Mouse (Mus musculus): ENCODE results near the gene Ssbp4. TPM values are rescaled to one million over a fixed set of nuclear protein-coding genes. Genes with fewer than 3 reads are reported as not detected.

The Ssbp4 gene
- polyA plus RNA-seq, 1 experiment from 2014 or later, result 73.3 TPM

DNA sequence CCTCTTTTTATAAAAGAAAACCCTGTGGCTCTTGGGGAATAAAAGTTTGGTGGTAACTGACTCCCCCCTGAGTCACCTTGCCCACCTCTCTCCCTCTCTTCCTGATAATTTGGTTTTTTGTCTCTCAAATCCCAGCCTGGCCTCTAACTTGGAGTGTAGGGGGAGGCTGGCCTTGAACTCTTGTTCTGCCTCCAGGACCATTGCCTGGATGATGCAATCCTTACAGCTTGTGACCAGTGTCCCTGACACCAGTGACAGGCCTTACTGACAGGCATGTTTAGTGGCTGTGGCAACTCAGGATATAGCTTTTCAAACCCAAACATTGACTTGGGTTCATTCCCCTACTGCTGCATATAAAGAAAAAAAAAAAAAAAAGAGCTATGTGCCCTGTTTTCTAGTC is 38.1 kb upstream of the Ssbp4 start:
- Histone ChIP-seq H3K4me3 (no peak overlapping the region), H3K9me3 (replicated peaks) (no peaks in the 10 kb centered on the region), H3K27me3 (ENCODE audit: low read depth, poor library complexity, severe bottlenecking) (no peaks in the 10 kb centered on the region; the same call in 1 of the 2 replicates), H3K36me3 (peaks cover 34% of the 10 kb centered on the region), H3K27ac (replicated peaks) (peak overlapping the region; percentile 75), H3K4me1 (peaks cover 38% of the 10 kb centered on the region)
- DNase-seq (ENCODE audit: low spot score), result no peak

DNA sequence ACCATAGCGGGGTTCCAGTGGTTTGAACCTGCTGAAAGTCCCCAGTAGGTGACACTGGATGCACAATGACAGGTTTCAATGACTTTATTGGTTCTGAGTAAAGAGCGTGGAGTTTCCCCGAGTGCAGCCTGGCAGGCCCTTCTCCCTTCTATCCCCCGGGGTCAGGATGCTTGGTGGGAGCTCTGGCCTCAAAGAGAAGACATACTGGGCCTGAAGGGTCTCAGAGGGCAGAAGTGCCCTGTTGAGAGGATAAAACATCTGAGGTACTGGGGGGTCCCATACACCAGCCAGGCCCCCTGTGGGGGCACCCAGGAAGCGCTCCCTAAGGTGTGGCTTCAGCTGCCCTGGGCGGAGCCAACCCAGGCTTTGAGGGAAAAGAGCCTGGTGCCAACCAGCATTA is 37.7 kb upstream of the Ssbp4 start:
- H3K27ac ChIP-seq (replicated peaks), result peak overlapping the region; percentile 59
- peaks cover 30% of the 10 kb centered on the region for H3K36me3 ChIP-seq
- H3K4me3 ChIP-seq, result no peak overlapping the region
- H3K9me3 ChIP-seq (replicated peaks), result no peaks in the 10 kb centered on the region
- WGBS, result 82% methylated on average over 6 of the region's 6 CpGs
- H3K27me3 ChIP-seq (ENCODE audit: low read depth, poor library complexity, severe bottlenecking), result no peaks in the 10 kb centered on the region; the same call in 1 of the 2 replicates
- DNase-seq (ENCODE audit: low spot score), result no peak
- H3K4me1 ChIP-seq, result peaks cover 38% of the 10 kb centered on the region

DNA sequence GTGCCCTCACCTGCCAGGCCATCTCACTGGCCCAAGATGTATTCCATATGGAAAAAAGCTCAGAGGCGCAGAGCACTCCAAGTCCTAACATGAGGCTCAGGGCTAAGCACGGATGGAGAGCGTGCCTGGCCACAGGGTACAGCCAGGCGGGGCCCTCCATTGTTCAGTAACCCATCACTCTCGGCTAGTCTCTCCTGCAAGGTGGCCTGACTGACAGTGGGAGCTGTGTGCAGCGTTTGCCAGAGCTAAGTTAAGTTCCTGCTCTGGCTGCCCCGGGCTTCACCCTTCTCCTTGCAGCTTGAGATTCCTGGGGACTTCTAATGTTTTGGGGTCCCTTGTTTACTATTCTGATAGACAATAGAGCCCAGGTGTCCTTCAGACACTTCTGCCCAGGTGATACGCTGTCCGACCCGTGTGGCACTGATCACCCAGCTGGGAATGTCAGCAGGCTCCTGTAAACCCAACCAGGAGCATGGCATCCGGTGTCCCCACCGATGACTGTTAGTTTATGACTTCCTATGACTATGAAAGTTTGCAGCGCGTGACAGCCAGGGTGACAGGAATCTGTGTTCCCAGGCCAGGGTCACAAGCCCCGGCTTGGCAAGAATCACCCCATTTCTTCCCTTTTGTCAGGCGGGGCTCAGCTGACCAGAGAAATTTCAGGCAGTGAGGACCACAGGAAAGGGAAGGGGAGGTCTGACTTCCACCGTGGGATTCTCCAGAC is 37.0 kb upstream of the Ssbp4 start:
- Histone ChIP-seq H3K27ac (replicated peaks) (peak overlapping the region; percentile 59), H3K36me3 (peaks cover 23% of the 10 kb centered on the region), H3K27me3 (ENCODE audit: low read depth, poor library complexity, severe bottlenecking) (no peaks in the 10 kb centered on the region; the same call in 1 of the 2 replicates), H3K4me1 (peaks cover 38% of the 10 kb centered on the region), H3K9me3 (replicated peaks) (no peaks in the 10 kb centered on the region), H3K4me3 (no peak overlapping the region)
- DNase-seq (ENCODE audit: low spot score), result no peak
- WGBS, result 65% methylated on average over 17 of the region's 17 CpGs

DNA sequence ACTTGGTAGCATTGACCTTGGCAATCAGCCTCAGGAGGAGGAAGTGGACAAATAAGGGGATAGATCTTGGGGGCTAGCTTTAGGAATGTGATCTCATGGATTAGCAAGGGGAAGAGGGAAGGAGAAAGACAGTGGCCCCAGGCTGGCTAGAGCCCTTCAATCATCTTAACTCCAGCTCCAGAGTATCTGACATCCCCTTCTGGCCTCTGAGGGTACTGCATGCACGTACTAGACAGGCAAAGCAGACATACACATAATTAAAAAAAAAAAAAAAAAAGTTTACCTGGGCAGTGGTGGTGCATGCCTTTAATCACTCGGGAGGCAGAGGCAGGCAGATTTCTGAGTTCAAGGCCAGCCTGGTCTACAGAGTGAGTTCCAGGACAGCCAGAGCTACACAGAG is 35.4 kb upstream of the Ssbp4 start:
- H3K36me3 ChIP-seq, result peaks cover 7% of the 10 kb centered on the region
- WGBS, result 79% methylated on average over 2 of the region's 2 CpGs
- peaks cover 33% of the 10 kb centered on the region for H3K4me1 ChIP-seq
- H3K27me3 ChIP-seq (ENCODE audit: low read depth, poor library complexity, severe bottlenecking), result no peaks in the 10 kb centered on the region; the same call in 1 of the 2 replicates
- no peak overlapping the region for H3K27ac ChIP-seq (replicated peaks)
- no peaks in the 10 kb centered on the region for H3K9me3 ChIP-seq (replicated peaks)
- DNase-seq (ENCODE audit: low spot score), result no peak
- H3K4me3 ChIP-seq, result no peak overlapping the region

DNA sequence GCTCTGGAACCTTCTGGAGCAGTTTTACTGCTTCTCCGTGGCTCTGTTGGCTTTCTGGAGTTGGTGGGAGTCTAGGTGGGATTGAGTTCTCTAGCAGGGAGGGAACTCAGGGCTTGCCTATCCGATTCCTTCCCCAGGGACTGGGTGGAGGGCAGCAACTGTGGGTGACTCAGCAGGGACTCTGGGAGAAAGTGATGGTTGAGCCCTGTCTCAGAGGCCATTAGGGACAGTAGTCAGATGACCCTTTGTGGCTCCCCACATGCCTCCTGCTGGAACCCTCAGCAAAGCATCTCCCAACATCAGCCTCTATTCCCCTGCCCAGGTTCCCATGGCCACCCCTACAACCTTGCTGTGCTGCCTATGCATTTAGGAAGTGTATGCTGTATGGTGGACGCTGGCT is 34.3 kb upstream of the Ssbp4 start:
- no peaks in the 10 kb centered on the region; the same call in 1 of the 2 replicates for H3K27me3 ChIP-seq (ENCODE audit: low read depth, poor library complexity, severe bottlenecking)
- H3K4me1 ChIP-seq, result peaks cover 26% of the 10 kb centered on the region
- H3K4me3 ChIP-seq, result no peak overlapping the region
- DNase-seq (ENCODE audit: low spot score), result no peak
- H3K9me3 ChIP-seq (replicated peaks), result no peaks in the 10 kb centered on the region
- H3K36me3 ChIP-seq, result no peaks in the 10 kb centered on the region
- 72% methylated on average over 3 of the region's 3 CpGs for WGBS
- H3K27ac ChIP-seq (replicated peaks), result no peak overlapping the region; the same call in 1 of the 2 replicates

DNA sequence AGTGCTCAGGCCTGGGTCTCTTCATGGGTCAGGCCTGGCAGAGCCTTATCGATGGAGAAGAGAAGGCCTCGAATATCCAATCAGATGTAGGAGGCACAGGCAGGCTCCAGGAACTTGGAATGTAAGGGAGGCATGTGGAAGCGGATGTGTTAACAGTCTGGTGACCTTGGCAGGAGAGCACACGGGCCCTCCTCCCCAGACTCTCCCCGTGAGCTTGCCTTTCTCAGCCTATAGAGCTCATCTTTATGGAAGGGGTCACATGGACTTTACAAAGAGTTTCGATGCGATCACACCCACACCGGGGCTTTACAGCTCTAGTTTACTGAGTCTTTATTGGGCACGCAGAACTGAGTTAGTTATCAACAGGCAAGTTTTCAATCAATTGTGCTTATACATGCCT is 30.1 kb upstream of the Ssbp4 start:
- Histone ChIP-seq H3K4me3 (no peak overlapping the region), H3K27me3 (ENCODE audit: low read depth, poor library complexity, severe bottlenecking) (0 out of 2 replicates have a peak, but pooled peaks cover 10% of the 10 kb centered on the region), H3K36me3 (no peaks in the 10 kb centered on the region), H3K27ac (replicated peaks) (no peak overlapping the region; the same call in 1 of the 2 replicates), H3K4me1 (peaks cover 16% of the 10 kb centered on the region), H3K9me3 (replicated peaks) (no peaks in the 10 kb centered on the region)
- no peak for DNase-seq (ENCODE audit: low spot score)
- 83% methylated on average over 9 of the region's 9 CpGs for WGBS

DNA sequence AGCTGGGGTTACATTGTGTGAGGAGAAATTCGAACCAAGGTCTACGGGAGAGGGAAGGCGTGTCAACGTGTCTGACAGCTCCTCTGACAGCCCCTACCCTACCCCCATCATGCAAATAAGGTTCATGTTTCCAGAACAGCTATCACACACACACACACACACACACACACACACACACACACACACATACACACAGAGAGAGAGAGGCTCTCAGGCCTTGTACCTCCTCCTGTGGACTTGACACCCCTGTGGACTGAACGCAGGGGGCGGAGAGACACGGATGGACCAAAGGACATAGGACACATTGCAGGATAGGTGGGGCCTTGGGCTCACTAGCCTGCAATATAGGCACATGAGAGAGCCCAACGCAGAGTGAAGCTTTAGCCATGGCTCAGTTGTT is 28.2 kb upstream of the Ssbp4 start:
- no peaks in the 10 kb centered on the region for H3K36me3 ChIP-seq
- peak overlapping the region; percentile 5; the same call in 1 of the 2 replicates for H3K27ac ChIP-seq (replicated peaks)
- no peak for DNase-seq (ENCODE audit: low spot score)
- no peaks in the 10 kb centered on the region for H3K9me3 ChIP-seq (replicated peaks)
- peaks cover 29% of the 10 kb centered on the region for H3K27me3 ChIP-seq (ENCODE audit: low read depth, poor library complexity, severe bottlenecking)
- peaks cover 23% of the 10 kb centered on the region for H3K4me1 ChIP-seq
- H3K4me3 ChIP-seq, result no peak overlapping the region
- WGBS, result 65% methylated on average over 8 of the region's 8 CpGs

DNA sequence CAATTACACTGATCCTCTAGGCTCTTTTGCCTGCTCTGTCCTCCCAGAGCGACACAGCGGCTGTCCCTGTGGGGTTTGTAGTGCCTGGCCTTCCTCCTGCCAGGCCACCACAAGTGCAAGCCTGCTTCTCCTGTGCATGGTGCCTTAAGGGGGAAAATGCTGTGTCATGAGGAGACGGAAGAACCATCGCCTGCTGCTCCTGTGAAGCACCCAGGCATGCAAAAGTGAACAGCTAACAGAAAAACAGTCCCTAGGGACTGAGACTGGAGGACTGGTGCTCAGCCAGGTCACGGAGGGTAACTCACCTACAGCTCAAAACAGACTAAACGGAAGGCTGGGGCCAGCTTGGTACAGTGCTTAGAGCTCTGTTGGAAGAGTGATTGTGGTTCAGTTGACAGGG is 26.9 kb upstream of the Ssbp4 start:
- H3K27ac ChIP-seq (replicated peaks), result peak overlapping the region; percentile 34; the same call in 1 of the 2 replicates
- no peaks in the 10 kb centered on the region for H3K9me3 ChIP-seq (replicated peaks)
- H3K4me1 ChIP-seq, result peaks cover 36% of the 10 kb centered on the region
- DNase-seq (ENCODE audit: low spot score), result no peak
- 77% methylated on average over 6 of the region's 6 CpGs for WGBS
- H3K27me3 ChIP-seq (ENCODE audit: low read depth, poor library complexity, severe bottlenecking), result peaks cover 42% of the 10 kb centered on the region
- no peak overlapping the region for H3K4me3 ChIP-seq
- H3K36me3 ChIP-seq, result no peaks in the 10 kb centered on the region

DNA sequence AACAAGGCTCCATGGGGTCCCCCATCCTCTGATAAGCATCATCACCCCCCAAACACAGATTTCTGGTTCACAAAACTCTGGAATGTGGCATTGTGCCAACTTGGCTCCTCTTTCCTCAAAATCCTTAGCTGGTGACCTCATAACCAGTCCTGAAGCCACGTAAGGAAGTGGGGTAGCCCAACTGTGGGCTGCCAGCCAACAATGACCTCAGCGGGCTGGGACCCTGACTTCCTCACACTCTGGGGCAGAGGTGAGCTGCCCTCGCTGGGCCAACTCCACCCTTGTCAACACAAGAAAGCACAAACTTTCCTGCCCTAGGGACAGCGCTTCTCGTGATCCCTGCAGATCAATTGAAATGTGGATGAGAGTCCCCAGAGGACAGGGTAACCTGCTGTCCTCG is 25.4 kb upstream of the Ssbp4 start:
- peaks cover 46% of the 10 kb centered on the region for H3K27me3 ChIP-seq (ENCODE audit: low read depth, poor library complexity, severe bottlenecking)
- whole genome bisulfite sequencing, result 69% methylated on average over 6 of the region's 6 CpGs
- H3K27ac ChIP-seq (replicated peaks), result no peak overlapping the region
- H3K4me3 ChIP-seq, result no peak overlapping the region
- H3K9me3 ChIP-seq (replicated peaks), result no peaks in the 10 kb centered on the region
- H3K4me1 ChIP-seq, result peaks cover 51% of the 10 kb centered on the region
- no peak for DNase-seq (ENCODE audit: low spot score)
- no peaks in the 10 kb centered on the region for H3K36me3 ChIP-seq

DNA sequence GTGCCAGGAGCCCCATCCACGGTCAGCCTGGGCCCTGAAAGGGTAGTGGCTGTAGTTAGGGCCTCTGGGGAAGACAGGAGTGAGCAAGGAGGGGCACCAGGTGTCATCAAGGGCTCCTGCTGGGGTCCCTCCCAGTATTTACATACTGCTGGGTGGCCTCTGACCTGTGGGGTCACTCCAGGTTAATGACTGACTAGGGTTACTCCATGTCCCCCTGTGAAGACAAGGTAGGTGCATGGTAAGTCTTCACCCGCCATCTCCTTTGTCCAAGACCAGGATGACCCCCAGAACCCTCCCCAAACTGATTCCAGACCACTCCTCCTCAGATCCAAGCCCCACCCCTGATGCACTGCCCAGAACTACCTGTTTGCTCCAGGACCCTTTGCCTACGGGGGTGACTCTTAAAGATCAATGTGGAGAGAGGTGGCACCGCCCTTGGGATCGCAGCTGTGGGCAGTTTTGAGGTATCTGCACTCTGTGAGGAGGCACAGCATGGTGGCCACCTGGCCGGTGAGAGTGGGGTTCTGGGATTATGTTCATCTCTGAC is 23.7 kb upstream of the Ssbp4 start, which contains the start of gene Gdf15:
Gdf15 (minus strand) TSS at position 111 of the 547 bp plus-strand sequence.
- Histone ChIP-seq H3K36me3 (no peaks in the 10 kb centered on the region), H3K4me1 (peaks cover 51% of the 10 kb centered on the region), H3K9me3 (replicated peaks) (no peaks in the 10 kb centered on the region), H3K27ac (replicated peaks) (0 out of 2 replicates have a peak within 1 kb of the TSS, but pooled peaks have one; percentile 2), H3K27me3 (ENCODE audit: low read depth, poor library complexity, severe bottlenecking) (peaks cover 53% of the 10 kb centered on the region), H3K4me3 (peak within 1 kb of the TSS; percentile 60; the same call in 1 of the 2 replicates)
- no peak for DNase-seq (ENCODE audit: low spot score)
- 74% methylated on average over 6 of the region's 6 CpGs for WGBS

DNA sequence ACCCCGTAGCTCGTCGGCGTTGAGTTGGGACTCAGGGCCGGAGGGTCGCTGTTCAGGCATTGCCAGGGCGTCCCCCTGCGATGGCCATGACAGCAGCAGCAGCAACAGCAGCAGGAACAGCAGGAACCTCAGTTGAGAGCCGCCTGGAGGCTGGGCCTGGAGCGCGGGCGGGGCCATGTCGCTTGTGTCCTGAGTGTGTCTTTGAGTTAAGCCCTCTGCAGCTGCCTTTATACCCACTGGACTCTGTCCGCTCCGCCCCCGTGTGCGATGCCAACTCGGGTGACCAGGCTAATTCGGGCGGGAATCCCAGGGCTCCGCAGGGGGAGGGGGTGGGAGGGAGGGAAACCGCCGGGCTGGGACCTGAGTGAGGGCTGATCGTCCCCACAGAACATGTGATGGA is 22.8 kb upstream of the Ssbp4 start:
- Histone ChIP-seq H3K4me3 (peak overlapping the region; percentile 60; the same call in 1 of the 2 replicates), H3K36me3 (no peaks in the 10 kb centered on the region), H3K27me3 (ENCODE audit: low read depth, poor library complexity, severe bottlenecking) (peaks cover 53% of the 10 kb centered on the region), H3K27ac (replicated peaks) (0 out of 2 replicates have a peak overlapping the region, but pooled peaks have one; percentile 2), H3K4me1 (peaks cover 41% of the 10 kb centered on the region), H3K9me3 (replicated peaks) (no peaks in the 10 kb centered on the region)
- no peak for DNase-seq (ENCODE audit: low spot score)
- WGBS, result 18% methylated on average over 24 of the region's 24 CpGs

DNA sequence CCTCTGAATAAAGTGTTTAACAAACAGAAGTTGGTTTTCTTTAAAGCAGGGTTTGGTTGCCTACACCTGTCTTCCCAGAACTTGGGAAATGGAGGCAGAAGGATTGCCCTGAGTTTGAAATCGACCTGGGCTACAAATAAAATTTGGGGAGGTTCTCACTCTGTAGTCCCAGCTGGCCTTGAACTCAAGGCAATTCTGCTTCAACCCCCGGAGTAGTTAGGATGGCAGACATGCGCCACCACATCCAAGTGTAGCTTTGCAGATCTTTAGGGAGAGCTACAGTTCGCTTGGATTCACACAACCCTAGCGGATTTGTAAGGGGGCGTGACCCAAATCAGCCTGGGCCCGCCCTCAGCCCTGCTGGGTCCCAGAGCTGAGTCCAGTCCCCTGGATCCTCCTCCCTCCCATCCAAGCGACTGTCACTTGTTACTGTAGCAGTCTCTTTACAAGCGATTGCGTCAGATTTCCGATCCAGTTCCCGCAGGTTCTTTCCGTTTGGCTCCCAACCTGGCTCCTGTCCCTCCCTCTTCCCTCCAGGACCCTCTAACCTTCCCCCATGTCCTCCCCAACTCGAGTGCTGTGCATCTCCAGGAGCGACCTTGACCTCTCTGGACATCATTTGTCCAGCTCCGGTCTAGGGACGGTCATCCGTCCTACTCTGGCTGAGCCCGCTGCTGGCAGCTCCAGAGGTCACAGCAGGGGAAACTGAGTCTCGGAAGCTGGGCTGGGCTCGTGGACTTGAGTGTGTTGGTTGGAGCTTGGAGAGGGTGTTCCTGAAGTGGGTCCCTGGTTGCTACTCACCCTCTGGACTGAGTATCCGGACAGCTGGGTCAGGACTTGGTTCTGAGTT is 22.1 kb upstream of the Ssbp4 start:
- Histone ChIP-seq H3K9me3 (replicated peaks) (no peaks in the 10 kb centered on the region), H3K4me3 (peak overlapping the region; percentile 60; the same call in 1 of the 2 replicates), H3K36me3 (no peaks in the 10 kb centered on the region), H3K4me1 (peaks cover 40% of the 10 kb centered on the region), H3K27me3 (ENCODE audit: low read depth, poor library complexity, severe bottlenecking) (peaks cover 53% of the 10 kb centered on the region), H3K27ac (replicated peaks) (peak overlapping the region; percentile 83; the same call in 1 of the 2 replicates)
- peak; percentile 45 for DNase-seq (ENCODE audit: low spot score)
- 12% methylated on average over 22 of the region's 22 CpGs for WGBS

All from midbrain, embryonic 10.5 days (tissue).